Mouse (Mus musculus): ENCODE measurements around the gene Ankrd36. TPM values are rescaled to one million over a fixed set of nuclear protein-coding genes. Genes with fewer than 3 reads are reported as not detected.
A peak's percentile ranks its signal among the peaks of the same experiment; 100 is the strongest.

Gene Ankrd36
- total and polyA plus RNA-seq, 3 experiments, result 0.12 TPM; not detected in 2

GRCm38 (mm10) chr11:5625101-5625500, 55.6 kb downstream of the Ankrd36 start:
- Histone ChIP-seq H3K27me3 (ENCODE audit: control insufficient read depth, insufficient read depth, low read length) (no peaks in the 10 kb centered on the region), H3K36me3 (ENCODE audit: control insufficient read depth, insufficient read depth, low read length) (no peaks in the 10 kb centered on the region)
- intact Hi-C loops (cut with DNase I), result loop anchor here (5.0 to 10.0 kb wide), 2 partner anchors 63 to 330 kb away; no protein-coding TSS in a partner anchor

GRCm38 (mm10) chr11:5629033-5629432, 59.5 kb downstream of the Ankrd36 start:
- intact Hi-C loops (cut with DNase I), result loop anchor here (1.0 to 10.0 kb wide), 3 partner anchors 67 to 334 kb away; no protein-coding TSS in a partner anchor
- Histone ChIP-seq H3K27me3 (ENCODE audit: control insufficient read depth, insufficient read depth, low read length) (no peaks in the 10 kb centered on the region), H3K79me2 (replicated peaks; ENCODE audit: control insufficient read depth, insufficient read depth, low read length) (no peaks in the 10 kb centered on the region), H3K9ac (ENCODE audit: low read depth, low read length) (no peak overlapping the region), H3K27ac (no peak overlapping the region), H3K4me3 (no peak overlapping the region), H3K4me1 (ENCODE audit: control insufficient read depth, insufficient read depth, low read length) (peaks cover 1% of the 10 kb centered on the region; the same call in 1 of the 2 replicates), H3K36me3 (ENCODE audit: control insufficient read depth, insufficient read depth, low read length) (no peaks in the 10 kb centered on the region)
- TF ChIP-seq POLR2A (IDR thresholded peaks at IDR 0.05; ENCODE audit: insufficient read depth, low read depth, low read length) (no peak), EP300 (IDR thresholded peaks at IDR 0.05; ENCODE audit: insufficient read depth, low read depth, low read length) (no peak), CTCF (IDR thresholded peaks at IDR 0.05) (peak; percentile 90)
- peak; percentile 70 to 86 for DNase-seq
- WGBS, result 17% methylated on average over 15 of the region's 15 CpGs

More at GRCm38 (mm10) chr11:5625101-5625500, 55.6 kb downstream of the Ankrd36 start:
- no peak for DNase-seq
- Histone ChIP-seq H3K27ac (no peak overlapping the region), H3K4me3 (no peak overlapping the region), H3K79me2 (replicated peaks; ENCODE audit: control insufficient read depth, insufficient read depth, low read length) (no peaks in the 10 kb centered on the region), H3K4me1 (ENCODE audit: control insufficient read depth, insufficient read depth, low read length) (peaks cover 1% of the 10 kb centered on the region; the same call in 1 of the 2 replicates), H3K9ac (ENCODE audit: low read depth, low read length) (no peak overlapping the region)
- TF ChIP-seq POLR2A (IDR thresholded peaks at IDR 0.05; ENCODE audit: insufficient read depth, low read depth, low read length) (no peak), EP300 (IDR thresholded peaks at IDR 0.05; ENCODE audit: insufficient read depth, low read depth, low read length) (no peak), CTCF (IDR thresholded peaks at IDR 0.05) (no peak)
- 72% methylated on average over 4 of the region's 4 CpGs for WGBS

- no peak for DNase-seq
- Histone ChIP-seq H3K36me3 (ENCODE audit: control insufficient read depth, insufficient read depth, low read length) (no peaks in the 10 kb centered on the region), H3K4me1 (ENCODE audit: control insufficient read depth, insufficient read depth, low read length) (no peaks in the 10 kb centered on the region), H3K27ac (no peak overlapping the region), H3K27me3 (ENCODE audit: control insufficient read depth, insufficient read depth, low read length) (no peaks in the 10 kb centered on the region), H3K79me2 (replicated peaks; ENCODE audit: control insufficient read depth, insufficient read depth, low read length) (no peaks in the 10 kb centered on the region), H3K9ac (ENCODE audit: low read depth, low read length) (no peak overlapping the region), H3K4me3 (no peak overlapping the region)
- 85% methylated on average over 5 of the region's 5 CpGs for WGBS
- TF ChIP-seq EP300 (IDR thresholded peaks at IDR 0.05; ENCODE audit: insufficient read depth, low read depth, low read length) (no peak), POLR2A (IDR thresholded peaks at IDR 0.05; ENCODE audit: insufficient read depth, low read depth, low read length) (no peak), CTCF (IDR thresholded peaks at IDR 0.05) (no peak)
- intact Hi-C loops (cut with DNase I), result no loop called here
Observed at GRCm38 (mm10) chr11:5643085-5643484, 73.6 kb downstream of the Ankrd36 start.

GRCm38 (mm10) chr11:5650321-5650720, 80.8 kb downstream of the Ankrd36 start:
- Histone ChIP-seq H3K27ac (no peak overlapping the region), H3K79me2 (replicated peaks; ENCODE audit: control insufficient read depth, insufficient read depth, low read length) (no peaks in the 10 kb centered on the region), H3K27me3 (ENCODE audit: control insufficient read depth, insufficient read depth, low read length) (no peaks in the 10 kb centered on the region), H3K4me3 (no peak overlapping the region), H3K36me3 (ENCODE audit: control insufficient read depth, insufficient read depth, low read length) (no peaks in the 10 kb centered on the region), H3K9ac (ENCODE audit: low read depth, low read length) (no peak overlapping the region), H3K4me1 (ENCODE audit: control insufficient read depth, insufficient read depth, low read length) (no peaks in the 10 kb centered on the region)
- intact Hi-C loops (cut with DNase I), result loop anchor here (10.0 kb wide), 1 partner anchor 234 kb away; no protein-coding TSS in a partner anchor
- TF ChIP-seq CTCF (IDR thresholded peaks at IDR 0.05) (peak; percentile 61), EP300 (IDR thresholded peaks at IDR 0.05; ENCODE audit: insufficient read depth, low read depth, low read length) (no peak)
- WGBS, result 61% methylated on average over 7 of the region's 7 CpGs
- no peak for DNase-seq

GRCm38 (mm10) chr11:5682541-5682940, 113.1 kb downstream of the Ankrd36 start:
- WGBS, result 46% methylated on average over 6 of the region's 6 CpGs
- TF ChIP-seq EP300 (IDR thresholded peaks at IDR 0.05; ENCODE audit: insufficient read depth, low read depth, low read length) (no peak), CTCF (IDR thresholded peaks at IDR 0.05) (no peak), POLR2A (IDR thresholded peaks at IDR 0.05; ENCODE audit: insufficient read depth, low read depth, low read length) (no peak)
- DNase-seq, result no peak
- H3K36me3 ChIP-seq (ENCODE audit: control insufficient read depth, insufficient read depth, low read length), result no peaks in the 10 kb centered on the region
- no peak overlapping the region for H3K27ac ChIP-seq
- no peaks in the 10 kb centered on the region for H3K79me2 ChIP-seq (replicated peaks; ENCODE audit: control insufficient read depth, insufficient read depth, low read length)
- H3K27me3 ChIP-seq (ENCODE audit: control insufficient read depth, insufficient read depth, low read length), result no peaks in the 10 kb centered on the region
- H3K4me1 ChIP-seq (ENCODE audit: control insufficient read depth, insufficient read depth, low read length), result no peaks in the 10 kb centered on the region
- intact Hi-C loops (cut with DNase I), result no loop called here
- no peak overlapping the region for H3K9ac ChIP-seq (ENCODE audit: low read depth, low read length)
- no peak overlapping the region for H3K4me3 ChIP-seq

DNA sequence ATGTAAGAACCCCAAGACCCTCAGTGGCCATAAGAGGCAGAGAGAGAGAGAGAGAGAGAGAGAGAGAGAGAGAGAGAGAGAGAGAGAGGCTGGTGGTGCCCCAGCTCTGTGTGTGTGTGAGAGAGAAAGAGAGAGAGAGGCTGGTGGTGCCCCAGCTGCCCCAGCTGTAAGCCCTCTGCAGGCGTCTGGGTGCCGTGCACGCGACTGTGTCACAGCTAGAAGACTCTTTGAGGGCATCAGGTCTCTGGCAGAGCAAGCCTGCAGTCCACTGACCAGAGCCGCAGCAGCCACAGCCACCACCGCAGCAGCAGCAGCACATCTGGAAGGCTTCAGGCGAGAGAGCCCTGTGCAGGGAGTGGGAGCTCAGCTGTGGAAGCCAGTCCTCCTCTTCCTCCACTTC, 114.8 kb downstream of the Ankrd36 start:
- TF ChIP-seq CTCF (IDR thresholded peaks at IDR 0.05), result no peak
- TF ChIP-seq POLR2A (IDR thresholded peaks at IDR 0.05; ENCODE audit: insufficient read depth, low read depth, low read length), result no peak
- no peak for TF ChIP-seq EP300 (IDR thresholded peaks at IDR 0.05; ENCODE audit: insufficient read depth, low read depth, low read length)
- no peaks in the 10 kb centered on the region for H3K79me2 ChIP-seq (replicated peaks; ENCODE audit: control insufficient read depth, insufficient read depth, low read length)
- no peaks in the 10 kb centered on the region for H3K27me3 ChIP-seq (ENCODE audit: control insufficient read depth, insufficient read depth, low read length)
- no peak for DNase-seq
- H3K4me3 ChIP-seq, result no peak overlapping the region
- no peak overlapping the region for H3K9ac ChIP-seq (ENCODE audit: low read depth, low read length)
- H3K27ac ChIP-seq, result no peak overlapping the region
- no peaks in the 10 kb centered on the region for H3K36me3 ChIP-seq (ENCODE audit: control insufficient read depth, insufficient read depth, low read length)
- no peaks in the 10 kb centered on the region for H3K4me1 ChIP-seq (ENCODE audit: control insufficient read depth, insufficient read depth, low read length)
- WGBS, result 38% methylated on average over 7 of the region's 7 CpGs
- intact Hi-C loops (cut with DNase I), result no loop called here

All from heart, adult 2 months (tissue).